ENCODE assay signal across 8 mouse cellular contexts in the genomic region with DNA sequence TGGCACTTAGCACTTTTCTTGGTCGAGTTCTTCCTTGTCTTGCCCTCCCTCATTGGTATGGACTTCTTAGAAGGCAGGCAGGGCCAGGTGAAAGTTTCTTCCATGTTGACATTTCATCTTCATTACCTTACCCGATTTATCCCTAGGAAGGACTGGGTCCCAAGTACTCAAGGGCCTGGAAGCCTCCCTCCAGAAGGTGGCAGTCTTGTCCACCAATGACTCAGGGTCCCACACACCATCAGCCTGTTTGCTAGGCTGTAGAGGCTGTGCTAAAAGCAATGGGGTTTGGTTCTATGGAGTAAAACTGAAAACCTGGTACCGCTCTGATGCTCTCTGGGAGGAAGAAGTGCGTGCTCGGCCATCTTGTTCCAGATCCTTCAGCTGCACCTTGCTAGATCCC. TPM values are rescaled to one million over a fixed set of nuclear protein-coding genes. Genes with fewer than 3 reads are reported as not detected.
DNase-seq lines count a peak whose midpoint lies in the region; ATAC-seq and TF ChIP-seq lines count a peak whose summit lies in the region.

No protein-coding gene starts in this region.

- peak; percentile 52 for DNase-seq in kidney, postnatal 0 days (ENCODE audit: low spot score)
- peak; percentile 78 for DNase-seq in CD4-positive, CD25-positive, alpha-beta regulatory T cell, adult 2 months (ENCODE audit: low read depth, low spot score)
- DNase-seq in Patski (ENCODE audit: low read depth, low spot score): no peak
- peak; percentile 16 for DNase-seq in liver, adult 2 months (ENCODE audit: extremely low read depth, low read depth, low spot score)

- CTCF ChIA-PET in Patski (lab: Charles Lee): interaction anchor here (0.6 to 0.7 kb wide), 2 partner anchors 9 to 1815 kb away, joined by 3 read pairs; no protein-coding TSS in a partner anchor

- WGBS in kidney, postnatal 0 days: 82% methylated on average over 5 of the region's 5 CpGs
- WGBS in kidney, embryonic 14.5 days: 85% methylated on average over 5 of the region's 5 CpGs
- WGBS in liver, adult 2 months: 67% methylated on average over 5 of the region's 5 CpGs
- WGBS in small intestine, adult 2 months: 67% methylated on average over 5 of the region's 5 CpGs
- WGBS in midbrain, embryonic 16.5 days: 82% methylated on average over 5 of the region's 5 CpGs

- H3K36me3 ChIP-seq in kidney, postnatal 0 days (ENCODE audit: insufficient read depth, low read length): no peaks in the 10 kb centered on the region
- no peaks in the 10 kb centered on the region for H3K36me3 ChIP-seq in kidney, embryonic 14.5 days (ENCODE audit: control insufficient read depth, insufficient read depth, low read length)
- H3K36me3 ChIP-seq in liver, adult 2 months (ENCODE audit: control insufficient read depth, insufficient read depth, low read length): no peaks in the 10 kb centered on the region
- no peaks in the 10 kb centered on the region for H3K36me3 ChIP-seq in small intestine, adult 2 months (ENCODE audit: control insufficient read depth, insufficient read depth, low read length)
- H3K36me3 ChIP-seq in midbrain, embryonic 16.5 days (ENCODE audit: control insufficient read depth, insufficient read depth, low read length): no peaks in the 10 kb centered on the region

- POLR2A ChIA-PET in Patski (lab: Charles Lee): no interaction called here

- H3K4me2 ChIP-seq in kidney, postnatal 0 days (ENCODE audit: low read length): no peak overlapping the region
- no peak overlapping the region for H3K4me2 ChIP-seq in kidney, embryonic 14.5 days (replicated peaks; ENCODE audit: low read depth, low read length)
- no peak overlapping the region for H3K4me2 ChIP-seq in midbrain, embryonic 16.5 days (ENCODE audit: low read length)

- no peaks in the 10 kb centered on the region for H3K79me2 ChIP-seq in liver, adult 2 months (ENCODE audit: control insufficient read depth, insufficient read depth, low read length)

- no peaks in the 10 kb centered on the region for H3K4me1 ChIP-seq in kidney, postnatal 0 days (replicated peaks; ENCODE audit: insufficient read depth, low read length)
- no peaks in the 10 kb centered on the region for H3K4me1 ChIP-seq in kidney, embryonic 14.5 days (ENCODE audit: control insufficient read depth, insufficient read depth, low read length)
- H3K4me1 ChIP-seq in liver, adult 2 months (ENCODE audit: control insufficient read depth, insufficient read depth, low read length): no peaks in the 10 kb centered on the region
- no peaks in the 10 kb centered on the region for H3K4me1 ChIP-seq in small intestine, adult 2 months (ENCODE audit: control insufficient read depth, insufficient read depth, insufficient read length, low read length)
- no peaks in the 10 kb centered on the region for H3K4me1 ChIP-seq in midbrain, embryonic 16.5 days (ENCODE audit: control insufficient read depth, insufficient read depth, low read length)

- in situ Hi-C loops in Patski (cut with MboI; ENCODE audit: low pct_unique_long_range_greater_than_20kb): no loop called here

- H3K4me3 ChIP-seq in kidney, postnatal 0 days (replicated peaks; ENCODE audit: low read depth, low read length): no peak overlapping the region
- H3K4me3 ChIP-seq in kidney, embryonic 14.5 days (ENCODE audit: low read length): no peak overlapping the region
- no peak overlapping the region for H3K4me3 ChIP-seq in liver, adult 2 months (ENCODE audit: insufficient read depth, low read depth, low read length)
- no peak overlapping the region for H3K4me3 ChIP-seq in small intestine, adult 2 months (ENCODE audit: low read depth, low read length)
- no peak overlapping the region for H3K4me3 ChIP-seq in midbrain, embryonic 16.5 days (ENCODE audit: low read depth, low read length)

- TF ChIP-seq CTCF in kidney, postnatal 0 days (IDR thresholded peaks at IDR 0.05; ENCODE audit: low read depth): peak; percentile 67
- peak; percentile 71 for TF ChIP-seq CTCF in Patski (IDR thresholded peaks at IDR 0.05)
- TF ChIP-seq CTCF in liver, adult 2 months (IDR thresholded peaks at IDR 0.05; ENCODE audit: low read depth, low read length): peak; percentile 80
- TF ChIP-seq CTCF in small intestine, adult 2 months (IDR thresholded peaks at IDR 0.05; ENCODE audit: extremely low read depth, insufficient read length, insufficient replicate concordance, low read depth, low read length): peak; percentile 64; the same call in 1 of the 2 replicates

- no peak for TF ChIP-seq POLR2A in liver, adult 2 months (IDR thresholded peaks at IDR 0.05; ENCODE audit: extremely low read depth, insufficient read depth, low read length)
- no peak for TF ChIP-seq POLR2A in small intestine, adult 2 months (IDR thresholded peaks at IDR 0.05; ENCODE audit: low read depth, low read length)

- H3K27ac ChIP-seq in kidney, postnatal 0 days: no peak overlapping the region
- no peak overlapping the region for H3K27ac ChIP-seq in kidney, embryonic 14.5 days (ENCODE audit: low read depth, low read length)
- H3K27ac ChIP-seq in liver, adult 2 months (replicated peaks; ENCODE audit: insufficient read depth, low read depth, low read length): no peak overlapping the region
- no peak overlapping the region for H3K27ac ChIP-seq in small intestine, adult 2 months (ENCODE audit: insufficient read depth, low read depth, low read length)
- H3K27ac ChIP-seq in midbrain, embryonic 16.5 days (ENCODE audit: low read length): no peak overlapping the region

- no peak overlapping the region for H3K9ac ChIP-seq in kidney, postnatal 0 days (ENCODE audit: low read depth, low read length)
- H3K9ac ChIP-seq in kidney, embryonic 14.5 days (ENCODE audit: low read depth, low read length): no peak overlapping the region
- H3K9ac ChIP-seq in liver, adult 2 months (ENCODE audit: low read depth, low read length): no peak overlapping the region
- H3K9ac ChIP-seq in midbrain, embryonic 16.5 days (ENCODE audit: low read depth, low read length): no peak overlapping the region

- H3K27me3 ChIP-seq in kidney, postnatal 0 days (ENCODE audit: insufficient read depth, low read length): no peaks in the 10 kb centered on the region
- H3K27me3 ChIP-seq in kidney, embryonic 14.5 days (ENCODE audit: control insufficient read depth, insufficient read depth, low read length): no peaks in the 10 kb centered on the region
- H3K27me3 ChIP-seq in Patski: peaks cover 7% of the 10 kb centered on the region
- no peaks in the 10 kb centered on the region for H3K27me3 ChIP-seq in liver, adult 2 months (ENCODE audit: control insufficient read depth, insufficient read depth, low read length)
- H3K27me3 ChIP-seq in small intestine, adult 2 months (ENCODE audit: control insufficient read depth, insufficient read depth, low read length): no peaks in the 10 kb centered on the region
- H3K27me3 ChIP-seq in midbrain, embryonic 16.5 days (ENCODE audit: control insufficient read depth, insufficient read depth, low read depth, low read length): no peaks in the 10 kb centered on the region

- no peak for ATAC-seq in kidney, postnatal 0 days (replicated peaks; ENCODE audit: low FRiP score, low read depth)
- no peak for ATAC-seq in kidney, embryonic 14.5 days (ENCODE audit: low FRiP score, low TSS enrichment)
- peak; percentile 31 for ATAC-seq in Patski
- peak; percentile 54; the same call in 1 of the 2 replicates for ATAC-seq in erythroid progenitor cell, adult 5-6 weeks (replicated peaks; ENCODE audit: low FRiP score, poor library complexity, severe bottlenecking)
- ATAC-seq in midbrain, embryonic 16.5 days: no peak

- no peaks in the 10 kb centered on the region for H3K9me3 ChIP-seq in kidney, postnatal 0 days (replicated peaks; ENCODE audit: low read length)
- no peaks in the 10 kb centered on the region for H3K9me3 ChIP-seq in kidney, embryonic 14.5 days (ENCODE audit: control insufficient read depth, low read length)
- H3K9me3 ChIP-seq in midbrain, embryonic 16.5 days (replicated peaks; ENCODE audit: control insufficient read depth, low read length, poor library complexity, severe bottlenecking): no peaks in the 10 kb centered on the region

RNA-seq across cellular contexts. Expression of a gene that starts 13.9 kb away (rescaled TPM):
- 0.11 and 0.14 TPM in 2 replicates for polyA plus RNA-seq in kidney, postnatal 0 days (2015; fragmentation: Nextera tagmentation; extraction: Ambion mirVana)
- not detected in 2 replicates for polyA plus RNA-seq in kidney, embryonic 14.5 days (2014; fragmentation: Nextera tagmentation; extraction: Ambion mirVana)
- not detected for polyA plus RNA-seq in Patski (2021)
- total RNA-seq in erythroid progenitor cell, adult 5-6 weeks (2015; ENCODE audit: low replicate concordance): not detected in 2 replicates
- total RNA-seq in erythroid progenitor cell, adult 5-6 weeks (2017; ENCODE audit: low replicate concordance): not detected in 2 replicates
- total RNA-seq in liver, adult 2 months (2014; rRNA removed): not detected in 2 replicates
- not detected in 2 replicates for polyA plus RNA-seq in liver, adult 2 months (2012; rRNA removed)
- 0.13 and 0.89 TPM in 2 replicates for polyA plus RNA-seq in small intestine, adult 2 months (2012; rRNA removed)
- 0.85 and 0.89 TPM in 2 replicates for polyA plus RNA-seq in midbrain, embryonic 16.5 days (2015; fragmentation: Nextera tagmentation; extraction: Ambion mirVana)

RNA-seq across cellular contexts. Expression of a gene that starts 25.9 kb away (rescaled TPM):
- not detected in 2 replicates for polyA plus RNA-seq in kidney, postnatal 0 days (2015; fragmentation: Nextera tagmentation; extraction: Ambion mirVana)
- 0.41 TPM in 1 of 2 replicates, not detected in the other for polyA plus RNA-seq in kidney, embryonic 14.5 days (2014; fragmentation: Nextera tagmentation; extraction: Ambion mirVana)
- 0.23 TPM for polyA plus RNA-seq in Patski (2021)
- not detected in 2 replicates for total RNA-seq in erythroid progenitor cell, adult 5-6 weeks (2015; ENCODE audit: low replicate concordance)
- not detected in 2 replicates for total RNA-seq in erythroid progenitor cell, adult 5-6 weeks (2017; ENCODE audit: low replicate concordance)
- not detected in 2 replicates for total RNA-seq in liver, adult 2 months (2014; rRNA removed)
- polyA plus RNA-seq in liver, adult 2 months (2012; rRNA removed): 0.33 TPM in 1 of 2 replicates, not detected in the other
- polyA plus RNA-seq in small intestine, adult 2 months (2012; rRNA removed): not detected in 2 replicates
- polyA plus RNA-seq in midbrain, embryonic 16.5 days (2015; fragmentation: Nextera tagmentation; extraction: Ambion mirVana): 0.44 TPM in 1 of 2 replicates, not detected in the other

RNA-seq across cellular contexts. Expression of a gene that starts 55.3 kb away (rescaled TPM):
- polyA plus RNA-seq in kidney, postnatal 0 days (2015; fragmentation: Nextera tagmentation; extraction: Ambion mirVana): 70.0 and 79.5 TPM in 2 replicates
- 77.6 and 103 TPM in 2 replicates for polyA plus RNA-seq in kidney, embryonic 14.5 days (2014; fragmentation: Nextera tagmentation; extraction: Ambion mirVana)
- polyA plus RNA-seq in Patski (2021): 123 TPM
- 41.4 and 41.5 TPM in 2 replicates for total RNA-seq in erythroid progenitor cell, adult 5-6 weeks (2015; ENCODE audit: low replicate concordance)
- total RNA-seq in erythroid progenitor cell, adult 5-6 weeks (2017; ENCODE audit: low replicate concordance): 28.4 and 102 TPM in 2 replicates
- 43.4 and 43.5 TPM in 2 replicates for total RNA-seq in liver, adult 2 months (2014; rRNA removed)
- polyA plus RNA-seq in liver, adult 2 months (2012; rRNA removed): 18.4 and 23.1 TPM in 2 replicates
- polyA plus RNA-seq in small intestine, adult 2 months (2012; rRNA removed): 3.9 and 5.8 TPM in 2 replicates
- polyA plus RNA-seq in midbrain, embryonic 16.5 days (2015; fragmentation: Nextera tagmentation; extraction: Ambion mirVana): 91.4 and 92.4 TPM in 2 replicates

Comparison
In these comparisons a context has a peak if more than half of its experiments do, and no peak if none do; other contexts are left out.
1. ATAC-seq: peak in Patski (single experiment) and erythroid progenitor cell, adult 5-6 weeks (single experiment); none in kidney, postnatal 0 days (single experiment), kidney, embryonic 14.5 days (single experiment) and midbrain, embryonic 16.5 days (single experiment).
2. Peak in every context shown above with its lines, with median percentiles within 50 percentile points of each other: CTCF ChIP-seq.